Mouse (Mus musculus): Measurements from ENCODE around the gene Unc79.

The Unc79 gene

DNA sequence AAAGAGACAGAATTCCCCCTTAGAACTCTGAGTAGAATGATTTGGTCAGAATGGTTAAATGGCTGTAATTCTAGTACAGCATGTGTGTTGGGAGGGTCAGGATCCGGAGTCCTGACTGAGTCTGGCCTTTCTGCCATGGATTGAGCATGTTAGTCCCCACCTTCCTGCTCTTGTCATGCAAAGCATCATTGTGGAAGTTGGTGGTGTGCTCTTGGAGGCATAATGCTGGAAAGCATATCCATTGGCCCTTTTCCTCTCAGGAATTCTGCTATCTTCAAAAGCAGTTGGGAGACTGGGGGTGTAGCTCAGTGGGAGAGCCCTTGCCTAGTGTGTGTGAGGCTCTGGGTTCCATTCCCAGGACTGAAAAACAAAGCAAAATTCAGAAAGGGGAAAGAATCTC lies 175.2 kb downstream of the Unc79 start:
- no peak for ATAC-seq (ENCODE audit: low TSS enrichment)

- ATAC-seq (ENCODE audit: low TSS enrichment) = peak; percentile 51
These were observed 180.3 kb downstream of the Unc79 start for GRCm38 (mm10) chr12:103128914-103129313.

- no peak for ATAC-seq (ENCODE audit: low TSS enrichment)
These were observed 181.0 kb downstream of the Unc79 start for GRCm38 (mm10) chr12:103129395-103130248.

- no peak for ATAC-seq (ENCODE audit: low TSS enrichment)
These were observed 182.8 kb downstream of the Unc79 start for GRCm38 (mm10) chr12:103131419-103131818.

DNA sequence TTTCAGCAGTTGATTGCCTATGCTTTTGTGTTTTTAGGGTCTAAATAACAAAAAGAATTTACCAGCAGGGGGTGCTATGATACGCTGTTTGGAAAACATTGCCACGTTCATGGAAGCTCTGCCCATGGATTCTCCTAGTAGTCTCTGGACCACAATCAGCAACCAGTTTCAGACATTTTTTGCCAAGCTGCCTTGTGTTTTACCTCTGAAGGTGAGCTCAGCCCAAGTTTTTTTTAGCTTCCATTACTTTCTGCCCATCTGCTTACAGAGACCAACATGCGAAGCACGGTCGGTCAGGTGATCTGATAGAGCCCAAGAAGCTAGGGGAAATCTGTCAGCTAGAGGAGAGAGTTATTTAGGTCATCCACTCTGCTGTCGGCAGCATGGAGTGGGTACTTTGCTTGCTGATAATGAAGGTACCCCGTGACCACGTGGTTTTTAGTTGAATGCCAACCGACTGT lies 193.9 kb downstream of the Unc79 start:
- ATAC-seq (ENCODE audit: low TSS enrichment) = peak; percentile 55

GRCm38 (mm10) chr12:103143798-103144565 lies 195.3 kb downstream of the Unc79 start:
- ATAC-seq (ENCODE audit: low TSS enrichment) = peak; percentile 29

DNA sequence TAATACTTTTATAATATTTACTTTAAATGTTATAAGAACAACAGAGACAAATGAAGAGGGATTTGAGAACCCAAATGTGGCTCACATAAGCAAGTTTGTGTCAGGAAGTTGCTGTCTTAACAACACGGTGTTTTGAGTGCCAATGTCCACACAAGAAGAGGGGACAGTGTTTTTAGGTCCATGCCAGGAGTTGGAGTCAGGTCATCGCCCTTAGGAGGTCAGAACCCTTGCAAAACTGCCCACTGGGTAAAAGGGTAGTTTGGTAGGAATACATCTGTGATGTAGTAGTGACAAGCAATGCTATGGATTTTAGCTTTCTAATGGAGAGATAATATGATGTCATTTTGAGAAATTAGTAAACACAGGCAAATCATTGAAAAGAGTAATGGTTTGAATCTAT lies 201.6 kb downstream of the Unc79 start:
- ATAC-seq (ENCODE audit: low TSS enrichment) = no peak

GRCm38 (mm10) chr12:103154927-103155326 lies 206.3 kb downstream of the Unc79 start:
- ATAC-seq (ENCODE audit: low TSS enrichment) = no peak

DNA sequence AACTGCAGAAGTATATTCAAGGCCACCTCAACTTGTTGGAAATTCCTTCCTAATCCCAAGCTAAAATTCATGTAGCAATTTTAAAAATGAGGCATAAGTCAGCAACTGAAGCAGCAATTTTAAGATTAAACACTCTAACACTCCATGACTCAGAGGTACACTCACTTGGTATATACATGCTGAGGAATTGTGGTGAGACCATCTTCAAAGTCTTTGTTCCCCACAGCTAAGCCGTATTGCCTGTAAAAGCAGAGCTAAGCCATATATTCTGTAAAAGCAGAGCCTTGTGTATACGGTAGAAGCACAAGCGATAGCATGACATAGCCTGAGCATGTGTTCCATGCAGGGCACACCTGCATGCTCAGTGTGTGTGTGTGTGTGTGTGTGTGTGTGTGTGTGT lies 206.7 kb downstream of the Unc79 start:
- 0 out of 2 replicates have a peak, but pooled peaks have one; percentile 32 for ATAC-seq (ENCODE audit: low TSS enrichment)

GRCm38 (mm10) chr12:103157129-103157910 lies 208.7 kb downstream of the Unc79 start:
- no peak for ATAC-seq (ENCODE audit: low TSS enrichment)

DNA sequence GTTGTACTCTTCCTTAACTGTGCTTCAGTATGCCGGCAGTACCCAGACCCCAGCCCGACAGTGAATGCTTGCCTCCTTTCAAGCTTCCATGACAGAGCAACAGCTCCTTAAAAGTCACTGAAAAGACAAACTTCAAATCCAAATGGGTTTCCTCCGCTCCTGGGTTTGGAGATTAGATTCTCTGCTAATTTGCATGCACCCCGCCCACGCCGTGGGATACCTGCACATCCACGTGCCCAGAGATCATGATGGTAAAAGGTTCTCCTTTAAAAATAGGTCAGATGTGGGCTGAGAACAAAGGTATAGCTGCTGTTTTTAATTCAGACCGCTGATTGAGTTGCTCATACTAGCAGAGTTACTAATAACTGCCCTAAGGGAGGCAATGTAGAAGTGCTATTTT lies 210.4 kb downstream of the Unc79 start:
- no peak for ATAC-seq (ENCODE audit: low TSS enrichment)

DNA sequence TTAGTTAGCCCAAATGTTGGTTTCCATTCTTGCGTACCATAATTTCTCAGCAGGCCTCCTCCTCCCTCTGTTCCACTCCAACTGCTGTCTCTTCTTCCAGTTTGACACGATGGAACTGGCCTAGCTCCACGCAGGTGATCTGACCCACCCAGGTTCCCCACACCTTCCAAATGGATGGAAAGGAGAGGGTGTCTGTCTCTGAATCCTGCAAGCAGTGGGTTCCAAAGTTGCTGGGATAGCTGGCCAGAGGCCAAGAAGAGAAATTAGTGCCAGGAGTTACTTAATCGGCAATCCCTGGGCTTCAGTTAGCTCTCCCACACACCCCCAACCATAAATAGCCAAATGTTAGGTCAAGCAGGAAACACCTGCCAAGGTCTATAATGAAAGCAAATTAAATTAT lies 212.1 kb downstream of the Unc79 start:
- ATAC-seq (ENCODE audit: low TSS enrichment) = no peak

DNA sequence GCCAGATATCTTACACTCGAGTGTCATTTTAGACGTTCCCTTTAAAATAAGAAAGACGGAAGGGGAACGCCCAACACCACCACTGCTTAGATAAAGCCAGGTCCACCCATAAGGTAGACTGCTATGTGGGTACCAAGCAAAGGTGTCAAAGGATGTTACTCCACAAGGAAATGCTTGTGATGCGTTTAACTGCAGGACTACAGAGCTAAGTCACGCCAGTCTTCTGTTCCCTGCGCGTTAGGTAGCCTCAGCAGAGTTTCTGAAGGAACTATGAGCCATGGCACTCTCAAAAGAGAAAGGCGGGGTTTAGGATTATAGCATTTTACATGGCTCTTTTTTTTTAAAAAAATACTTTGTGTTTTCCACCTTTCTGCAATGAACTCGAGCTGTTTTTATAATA lies 214.9 kb downstream of the Unc79 start:
- ATAC-seq (ENCODE audit: low TSS enrichment) = no peak

GRCm38 (mm10) chr12:103164101-103165030 lies 215.7 kb downstream of the Unc79 start:
- ATAC-seq (ENCODE audit: low TSS enrichment) = no peak

DNA sequence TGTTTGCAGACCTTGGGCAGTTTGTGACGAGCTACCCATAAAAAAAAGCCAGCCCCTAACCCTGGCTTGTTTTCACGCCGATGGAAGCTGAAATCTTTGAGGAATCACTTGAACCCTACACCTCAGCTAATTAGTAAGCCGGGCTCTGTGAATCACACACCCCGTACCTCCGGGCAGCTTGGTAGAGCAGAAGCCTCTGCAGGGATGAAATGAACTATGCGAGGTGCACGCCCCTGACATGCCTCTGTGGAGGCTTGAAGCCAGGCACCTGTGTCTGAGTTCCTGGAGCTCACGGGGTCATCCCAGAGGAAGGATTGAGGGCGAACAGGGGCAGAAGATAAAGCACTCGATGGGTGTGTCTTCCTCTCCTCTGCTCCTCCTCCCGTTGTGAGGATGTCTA lies 220.2 kb downstream of the Unc79 start:
- no peak for ATAC-seq (ENCODE audit: low TSS enrichment)

DNA sequence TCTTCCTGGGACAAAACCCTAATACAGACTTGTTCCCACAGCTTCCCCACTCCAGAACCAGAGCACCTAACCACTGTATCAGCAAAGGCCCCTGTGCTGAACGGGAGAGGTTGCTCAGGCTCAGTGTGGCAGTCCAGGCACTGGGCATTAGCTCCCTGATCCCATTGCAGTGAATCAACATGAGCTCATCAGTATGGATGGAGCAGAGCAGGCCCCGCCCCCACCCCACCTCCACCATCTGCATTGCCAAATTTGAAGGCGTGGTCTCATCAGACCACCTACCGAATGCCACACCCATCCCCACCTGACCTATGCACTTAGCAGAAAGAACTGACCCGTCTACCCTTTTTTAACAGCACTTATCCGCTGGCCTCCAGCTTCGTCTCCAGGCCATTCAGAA lies 234.4 kb downstream of the Unc79 start:
- ATAC-seq (ENCODE audit: low TSS enrichment) = no peak

DNA sequence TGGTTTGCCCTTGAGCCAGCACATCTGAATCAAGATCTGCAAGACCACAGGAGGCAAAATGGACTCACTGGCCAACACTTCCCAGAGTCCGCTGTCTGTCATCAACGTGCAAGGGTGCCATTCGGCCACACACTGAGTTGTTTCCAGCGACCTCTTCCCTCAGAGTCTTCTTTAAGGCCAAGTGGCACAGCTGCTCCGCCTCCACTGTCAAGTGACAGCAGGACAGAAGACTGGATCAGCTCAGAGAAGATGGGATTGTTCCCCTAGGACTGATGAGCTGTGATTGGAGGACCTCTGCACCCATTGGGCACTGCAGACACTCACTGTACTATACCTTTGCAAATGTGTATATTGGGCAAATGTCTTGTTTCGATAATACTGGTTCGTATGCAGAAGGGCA lies 238.4 kb downstream of the Unc79 start:
- no peak for ATAC-seq (ENCODE audit: low TSS enrichment)

GRCm38 (mm10) chr12:103188223-103188622 lies 239.6 kb downstream of the Unc79 start:
- ATAC-seq (ENCODE audit: low TSS enrichment) = no peak

DNA sequence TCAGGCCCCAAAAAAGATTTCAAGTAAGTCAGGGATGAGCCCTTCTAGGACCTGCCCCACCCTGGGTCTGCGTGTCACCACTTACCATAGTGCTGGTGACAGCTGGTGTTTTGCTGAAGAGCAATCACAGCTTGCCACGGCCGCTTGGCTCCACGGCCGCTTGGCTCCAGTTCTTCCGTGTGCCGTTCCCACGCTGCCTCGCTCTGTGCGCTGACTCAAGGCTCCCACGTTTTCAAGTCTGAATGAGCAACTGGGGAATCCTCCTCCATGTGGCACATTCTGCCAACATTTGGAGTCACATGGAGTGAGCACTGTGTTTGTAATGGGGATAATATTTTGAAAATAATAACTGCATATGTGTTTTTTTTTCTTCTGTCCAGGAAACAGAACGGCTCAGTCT lies 241.1 kb downstream of the Unc79 start:
- peak; percentile 90 for ATAC-seq (ENCODE audit: low TSS enrichment)

GRCm38 (mm10) chr12:103192996-103193395 lies 244.3 kb downstream of the Unc79 start:
- ATAC-seq (ENCODE audit: low TSS enrichment) = no peak

Data from frontal cortex, adult (tissue).